Mouse (Mus musculus) neural tube, embryonic 15.5 days (tissue): ENCODE results near the gene Heatr9. TPM values are rescaled to one million over a fixed set of nuclear protein-coding genes. Genes with fewer than 3 reads are reported as not detected.
A peak's percentile ranks its signal among the peaks of the same experiment; 100 is the strongest.
"Not testable (repeated sequence)": the region's sequence is repeated elsewhere in the genome, so short reads cannot be mapped to it uniquely, and the experiment has no call there.

Experiments used
- ATAC-seq: fragments of 200-750 bp; cut with Nextera tagmentation; 2 replicates; pipeline ENCODE4 v1.8.0; 2017; ENCODE audit warnings: mild to moderate bottlenecking, moderate TSS enrichment, moderate library complexity; ENCODE audit not compliant: low FRiP score
- H3K27ac ChIP-seq: fragments of 300-500 bp; sonication (generic); replicated peaks from 2 replicates; pipeline ENCODE4 v1.5.1; 2015; ENCODE audit warnings: mild to moderate bottlenecking, inconsistent platforms
- H3K27me3 ChIP-seq: fragments of 300-500 bp; sonication (generic); replicated peaks from 2 replicates; pipeline ENCODE4 v1.6.1; 2015; ENCODE audit warnings: inconsistent platforms
- H3K36me3 ChIP-seq: fragments of 300-500 bp; sonication (generic); 2 replicates; pipeline ENCODE4 v1.6.1; 2015; ENCODE audit warnings: inconsistent platforms
- H3K4me1 ChIP-seq: fragments of 300-500 bp; sonication (generic); 2 replicates; pipeline ENCODE4 v1.6.1; 2015; ENCODE audit warnings: inconsistent platforms
- H3K4me2 ChIP-seq: fragments of 300-500 bp; sonication (generic); 2 replicates; pipeline ENCODE4 v1.6.1; 2015; ENCODE audit warnings: inconsistent platforms, mild to moderate bottlenecking, moderate library complexity
- H3K4me3 ChIP-seq: fragments of 300-500 bp; sonication (generic); replicated peaks from 2 replicates; pipeline ENCODE4 v1.5.1; 2015; ENCODE audit warnings: mild to moderate bottlenecking, inconsistent platforms
- H3K9ac ChIP-seq: fragments of 300-500 bp; sonication (generic); replicated peaks from 2 replicates; pipeline ENCODE4 v1.6.1; 2015; ENCODE audit warnings: mild to moderate bottlenecking, inconsistent platforms
- H3K9me3 ChIP-seq: fragments of 300-500 bp; sonication (generic); replicated peaks from 2 replicates; pipeline ENCODE4 v1.6.1; 2016; ENCODE audit warnings: inconsistent platforms
- WGBS: fragments of 180-500 bp; shearing (Covaris S2); methylation state at CpG from one replicate; pipeline ENCODE4 v1.1.7; 2015; ENCODE audit warnings: mixed read lengths; 5-methylcytosine and 5-hydroxymethylcytosine counted together
- polyA plus RNA-seq: library from polyadenylated mRNA; unstranded; fragments of >200 nt; fragmentation: Nextera tagmentation; extraction: Ambion mirVana; gene quantifications from 2 replicates; pipeline ENCODE4 v1.2.1, GENCODE M21; 2015

Heatr9 gene
- polyA plus RNA-seq, 1 experiment from 2014 or later = not detected

- Histone ChIP-seq H3K4me2 (no peak overlapping the region), H3K9ac (no peak overlapping the region), H3K27ac (no peak overlapping the region), H3K27me3 (no peaks in the 10 kb centered on the region), H3K4me3 (no peak overlapping the region), H3K36me3 (no peaks in the 10 kb centered on the region), H3K4me1 (peaks cover 3% of the 10 kb centered on the region; the same call in 1 of the 2 replicates), H3K9me3 (no peaks in the 10 kb centered on the region)
- WGBS = 89% methylated on average over 5 of the region's 5 CpGs
- no peak for ATAC-seq
These were observed 29.7 kb upstream of the Heatr9 start for GRCm38 (mm10) chr11:83551668-83552067.

GRCm38 (mm10) chr11:83551037-83551436 is 29.1 kb upstream of the Heatr9 start:
- H3K9ac ChIP-seq, H3K36me3 ChIP-seq, H3K4me3 ChIP-seq, H3K27me3 ChIP-seq, H3K27ac ChIP-seq, H3K4me2 ChIP-seq, H3K9me3 ChIP-seq, ATAC-seq, H3K4me1 ChIP-seq: not testable (repeated sequence)
- 82% methylated on average over 7 of the region's 7 CpGs for WGBS

- Histone ChIP-seq H3K9ac (no peak overlapping the region), H3K4me1 (no peaks in the 10 kb centered on the region), H3K36me3 (no peaks in the 10 kb centered on the region), H3K9me3 (no peaks in the 10 kb centered on the region), H3K27ac (no peak overlapping the region), H3K4me2 (no peak overlapping the region), H3K27me3 (no peaks in the 10 kb centered on the region), H3K4me3 (no peak overlapping the region)
- ATAC-seq = no peak
- 88% methylated on average over 5 of the region's 5 CpGs for WGBS
These were observed 28.2 kb upstream of the Heatr9 start for GRCm38 (mm10) chr11:83550186-83550632.

DNA sequence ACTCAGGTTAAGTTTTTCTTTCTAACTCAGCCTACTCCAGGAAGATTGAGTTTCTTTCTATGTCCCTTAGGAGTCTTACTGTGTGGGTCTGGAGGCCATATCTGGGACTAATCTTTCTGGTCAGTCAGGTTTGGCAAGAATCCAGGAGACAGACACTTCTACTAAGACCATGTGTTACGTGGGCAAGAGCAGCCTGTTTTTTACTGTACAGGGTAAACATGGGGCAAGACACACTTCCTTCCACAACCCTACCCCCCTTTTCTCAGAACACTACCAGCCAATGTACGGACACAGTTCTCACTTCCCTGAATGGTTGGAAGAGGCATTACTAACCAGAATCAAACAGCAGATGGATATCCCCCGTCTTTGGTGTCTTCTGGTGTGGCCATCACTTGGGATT is 22.2 kb upstream of the Heatr9 start:
- Histone ChIP-seq H3K27me3 (no peaks in the 10 kb centered on the region), H3K4me3 (no peak overlapping the region), H3K4me1 (no peaks in the 10 kb centered on the region), H3K9me3 (no peaks in the 10 kb centered on the region), H3K4me2 (no peak overlapping the region), H3K27ac (no peak overlapping the region), H3K36me3 (no peaks in the 10 kb centered on the region), H3K9ac (no peak overlapping the region)
- ATAC-seq = no peak
- WGBS = 80% methylated on average over 3 of the region's 3 CpGs

DNA sequence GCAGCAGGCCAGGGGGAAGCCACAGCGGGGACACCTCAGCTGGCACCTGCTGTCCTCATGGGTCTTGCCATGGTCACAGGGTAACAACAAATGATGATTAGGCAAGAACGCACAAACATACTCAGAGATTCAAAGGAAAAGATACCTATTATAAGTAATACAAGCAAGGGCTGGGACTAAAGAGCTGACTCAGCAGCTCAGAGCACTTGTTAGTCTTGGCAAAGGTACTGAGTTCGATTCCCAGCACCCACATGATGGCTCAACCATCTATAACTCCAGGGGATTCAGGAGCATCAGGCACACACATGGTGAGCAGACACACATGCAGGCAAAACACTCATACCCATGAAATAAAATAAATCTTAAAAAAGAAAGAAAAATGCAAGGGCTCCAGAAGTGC is 19.4 kb upstream of the Heatr9 start:
- H3K4me1 ChIP-seq = no peaks in the 10 kb centered on the region
- no peak for ATAC-seq

GRCm38 (mm10) chr11:83540931-83541330 is 19.0 kb upstream of the Heatr9 start:
- Histone ChIP-seq H3K36me3 (no peaks in the 10 kb centered on the region), H3K27me3 (no peaks in the 10 kb centered on the region), H3K4me3 (no peak overlapping the region), H3K4me2 (no peak overlapping the region), H3K4me1 (no peaks in the 10 kb centered on the region), H3K9ac (no peak overlapping the region), H3K27ac (no peak overlapping the region), H3K9me3 (no peaks in the 10 kb centered on the region)
- WGBS = 91% methylated on average over 2 of the region's 2 CpGs
- ATAC-seq = no peak

More for the DNA sequence above, 19.4 kb upstream of the Heatr9 start:
- H3K9me3 ChIP-seq = no peaks in the 10 kb centered on the region
- WGBS = 92% methylated on average over 3 of the region's 3 CpGs
- no peak overlapping the region for H3K4me3 ChIP-seq
- H3K9ac ChIP-seq = no peak overlapping the region
- no peak overlapping the region for H3K4me2 ChIP-seq
- H3K36me3 ChIP-seq = no peaks in the 10 kb centered on the region
- no peak overlapping the region for H3K27ac ChIP-seq
- no peaks in the 10 kb centered on the region for H3K27me3 ChIP-seq

- Histone ChIP-seq H3K4me1 (peaks cover 10% of the 10 kb centered on the region; the same call in 1 of the 2 replicates), H3K4me2 (no peak overlapping the region), H3K9me3 (no peaks in the 10 kb centered on the region), H3K27me3 (no peaks in the 10 kb centered on the region), H3K36me3 (no peaks in the 10 kb centered on the region), H3K4me3 (no peak overlapping the region), H3K9ac (no peak overlapping the region), H3K27ac (no peak overlapping the region)
- WGBS = 82% methylated on average over 3 of the region's 3 CpGs
- no peak for ATAC-seq
These were observed 16.8 kb upstream of the Heatr9 start for GRCm38 (mm10) chr11:83538705-83539314.

GRCm38 (mm10) chr11:83536831-83537230 is 14.9 kb upstream of the Heatr9 start:
- Histone ChIP-seq H3K4me1 (peaks cover 10% of the 10 kb centered on the region; the same call in 1 of the 2 replicates), H3K9ac (no peak overlapping the region), H3K4me2 (no peak overlapping the region), H3K27ac (no peak overlapping the region), H3K9me3 (no peaks in the 10 kb centered on the region), H3K27me3 (no peaks in the 10 kb centered on the region), H3K4me3 (no peak overlapping the region), H3K36me3 (no peaks in the 10 kb centered on the region)
- ATAC-seq = no peak
- 93% methylated on average over 3 of the region's 3 CpGs for WGBS

GRCm38 (mm10) chr11:83534609-83535423 is 12.8 kb upstream of the Heatr9 start:
- H3K4me2 ChIP-seq = peak overlapping the region; percentile 19
- no peak overlapping the region for H3K27ac ChIP-seq
- H3K36me3 ChIP-seq = no peaks in the 10 kb centered on the region
- no peaks in the 10 kb centered on the region for H3K9me3 ChIP-seq
- ATAC-seq = no peak
- no peak overlapping the region for H3K4me3 ChIP-seq
- peaks cover 10% of the 10 kb centered on the region; the same call in 1 of the 2 replicates for H3K4me1 ChIP-seq
- 53% methylated on average over 13 of the region's 13 CpGs for WGBS
- no peak overlapping the region for H3K9ac ChIP-seq
- H3K27me3 ChIP-seq = no peaks in the 10 kb centered on the region

GRCm38 (mm10) chr11:83534143-83534542 is 12.2 kb upstream of the Heatr9 start:
- Histone ChIP-seq H3K4me2 (peak overlapping the region; percentile 19; the same call in 1 of the 2 replicates), H3K4me1 (peaks cover 10% of the 10 kb centered on the region; the same call in 1 of the 2 replicates), H3K4me3 (no peak overlapping the region), H3K27me3 (no peaks in the 10 kb centered on the region), H3K9ac (no peak overlapping the region), H3K36me3 (no peaks in the 10 kb centered on the region), H3K27ac (no peak overlapping the region), H3K9me3 (no peaks in the 10 kb centered on the region)
- WGBS = 86% methylated on average over 8 of the region's 8 CpGs
- ATAC-seq = no peak

GRCm38 (mm10) chr11:83533192-83533591 is 11.2 kb upstream of the Heatr9 start:
- no peak overlapping the region for H3K27ac ChIP-seq
- no peaks in the 10 kb centered on the region for H3K27me3 ChIP-seq
- H3K4me2 ChIP-seq = no peak overlapping the region
- H3K9ac ChIP-seq = no peak overlapping the region
- peaks cover 10% of the 10 kb centered on the region; the same call in 1 of the 2 replicates for H3K4me1 ChIP-seq
- no peaks in the 10 kb centered on the region for H3K36me3 ChIP-seq
- no peaks in the 10 kb centered on the region for H3K9me3 ChIP-seq
- no peak overlapping the region for H3K4me3 ChIP-seq
- WGBS = 85% methylated on average over 1 of the region's 1 CpGs
- ATAC-seq = no peak

DNA sequence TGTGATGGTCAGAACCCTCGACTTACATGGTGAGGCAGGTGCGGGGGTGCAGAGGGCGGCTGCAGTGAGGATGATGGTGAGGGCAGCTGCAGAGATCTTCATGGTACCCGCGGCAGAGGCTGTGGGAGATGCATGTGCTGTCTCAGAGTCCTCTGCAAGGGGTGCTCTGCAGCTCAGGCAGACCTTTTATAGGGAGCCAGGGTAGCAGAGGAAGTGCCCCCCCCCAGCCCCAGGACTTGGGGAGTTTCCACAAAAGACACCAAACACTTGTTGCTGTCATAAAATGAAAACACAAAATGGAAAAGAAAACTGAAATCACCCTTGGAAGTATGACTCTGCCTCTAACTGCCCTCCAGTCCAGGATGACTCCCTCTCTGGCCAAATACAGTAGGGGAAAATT is 8.4 kb upstream of the Heatr9 start, which contains the start of gene Ccl5:
Gene Ccl5, minus strand, starts transcription at position 159 of the 400 bp plus-strand sequence.
- WGBS = 88% methylated on average over 5 of the region's 5 CpGs
- no peak within 1 kb of the TSS for H3K27ac ChIP-seq
- no peak for ATAC-seq

More for the DNA sequence above, 8.4 kb upstream of the Heatr9 start, which contains the start of gene Ccl5:
- Histone ChIP-seq H3K36me3 (0 out of 2 replicates have a peak, but pooled peaks cover 5% of the 10 kb centered on the region), H3K4me1 (peaks cover 10% of the 10 kb centered on the region; the same call in 1 of the 2 replicates), H3K9me3 (no peaks in the 10 kb centered on the region), H3K4me2 (no peak within 1 kb of the TSS), H3K4me3 (no peak within 1 kb of the TSS), H3K9ac (no peak within 1 kb of the TSS), H3K27me3 (no peaks in the 10 kb centered on the region)
